Mouse (Mus musculus): ENCODE results near the gene Col15a1. TPM values are rescaled to one million over a fixed set of nuclear protein-coding genes. Genes with fewer than 3 reads are reported as not detected.

Col15a1 gene
- total RNA-seq, 1 experiment: 0.31 TPM

GRCm38 (mm10) chr4:47186514-47186913 is 21.4 kb upstream of the Col15a1 start:
- Histone ChIP-seq H3K4me1 (ENCODE audit: control insufficient read depth in 2 of 2, insufficient read depth in 2 of 2, low read length in 2 of 2, poor library complexity in 1 of 2) (no peaks in the 10 kb centered on the region), H3K4me3 (ENCODE audit: insufficient read depth in 1 of 2, low read depth in 1 of 2, low read length in 2 of 2, poor library complexity in 1 of 2, severe bottlenecking in 1 of 2) (no peak overlapping the region), H3K9me3 (ENCODE audit: control insufficient read depth, insufficient read depth, low read depth, low read length) (no peaks in the 10 kb centered on the region), H3K36me3 (ENCODE audit: control insufficient read depth, insufficient read depth, low read length, poor library complexity, severe bottlenecking) (no peaks in the 10 kb centered on the region), H3K9ac (ENCODE audit: insufficient read depth, low read depth, low read length, poor library complexity, severe bottlenecking) (no peak overlapping the region), H3K27ac (ENCODE audit: insufficient read depth, low read depth, low read length, poor library complexity, severe bottlenecking) (no peak overlapping the region)
- no peak for DNase-seq (ENCODE audit: low read depth, low spot score)
- TF ChIP-seq HCFC1 (IDR thresholded peaks at IDR 0.05; ENCODE audit: borderline replicate concordance, insufficient read depth, low read length) (no peak), MAFK (IDR thresholded peaks at IDR 0.05; ENCODE audit: insufficient read depth, low read depth, low read length) (no peak), ZC3H11A (IDR thresholded peaks at IDR 0.05; ENCODE audit: borderline replicate concordance, low read depth, low read length) (no peak), CHD2 (IDR thresholded peaks at IDR 0.05; ENCODE audit: low read depth, low read length) (no peak), ZNF384 (IDR thresholded peaks at IDR 0.05; ENCODE audit: low read depth, low read length) (no peak)
- in situ Hi-C loops (cut with MboI; ENCODE audit: low sequenced_read_pairs in 2 of 2, unreplicated experiment in 2 of 2): no loop called here

- no peak overlapping the region for H3K4me3 ChIP-seq (ENCODE audit: insufficient read depth in 1 of 2, low read depth in 1 of 2, low read length in 2 of 2, poor library complexity in 1 of 2, severe bottlenecking in 1 of 2)
- no peak for DNase-seq (ENCODE audit: low read depth, low spot score)
- no peak overlapping the region for H3K27ac ChIP-seq (ENCODE audit: insufficient read depth, low read depth, low read length, poor library complexity, severe bottlenecking)
- in situ Hi-C loops (cut with MboI; ENCODE audit: low sequenced_read_pairs in 2 of 2, unreplicated experiment in 2 of 2): no loop called here
- TF ChIP-seq HCFC1 (IDR thresholded peaks at IDR 0.05; ENCODE audit: borderline replicate concordance, insufficient read depth, low read length): no peak
- no peak for TF ChIP-seq ZC3H11A (IDR thresholded peaks at IDR 0.05; ENCODE audit: borderline replicate concordance, low read depth, low read length)
- TF ChIP-seq MAFK (IDR thresholded peaks at IDR 0.05; ENCODE audit: insufficient read depth, low read depth, low read length): no peak
- TF ChIP-seq ZNF384 (IDR thresholded peaks at IDR 0.05; ENCODE audit: low read depth, low read length): no peak
- TF ChIP-seq CHD2 (IDR thresholded peaks at IDR 0.05; ENCODE audit: low read depth, low read length): no peak
- no peaks in the 10 kb centered on the region for H3K9me3 ChIP-seq (ENCODE audit: control insufficient read depth, insufficient read depth, low read depth, low read length)
- no peaks in the 10 kb centered on the region for H3K4me1 ChIP-seq (ENCODE audit: control insufficient read depth in 2 of 2, insufficient read depth in 2 of 2, low read length in 2 of 2, poor library complexity in 1 of 2)
- H3K36me3 ChIP-seq (ENCODE audit: control insufficient read depth, insufficient read depth, low read length, poor library complexity, severe bottlenecking): no peaks in the 10 kb centered on the region
- no peak overlapping the region for H3K9ac ChIP-seq (ENCODE audit: insufficient read depth, low read depth, low read length, poor library complexity, severe bottlenecking)
Observed at GRCm38 (mm10) chr4:47196173-47196572, 11.8 kb upstream of the Col15a1 start.

GRCm38 (mm10) chr4:47203643-47204042 is 4.3 kb upstream of the Col15a1 start:
- Histone ChIP-seq H3K9me3 (ENCODE audit: control insufficient read depth, insufficient read depth, low read depth, low read length) (no peaks in the 10 kb centered on the region), H3K4me3 (ENCODE audit: insufficient read depth in 1 of 2, low read depth in 1 of 2, low read length in 2 of 2, poor library complexity in 1 of 2, severe bottlenecking in 1 of 2) (no peak overlapping the region), H3K36me3 (ENCODE audit: control insufficient read depth, insufficient read depth, low read length, poor library complexity, severe bottlenecking) (no peaks in the 10 kb centered on the region), H3K9ac (ENCODE audit: insufficient read depth, low read depth, low read length, poor library complexity, severe bottlenecking) (no peak overlapping the region), H3K4me1 (ENCODE audit: control insufficient read depth in 2 of 2, insufficient read depth in 2 of 2, low read length in 2 of 2, poor library complexity in 1 of 2) (peaks cover 2% of the 10 kb centered on the region in 2 experiments; a peak in 2 of 4 replicates), H3K27ac (ENCODE audit: insufficient read depth, low read depth, low read length, poor library complexity, severe bottlenecking) (no peak overlapping the region)
- no peak for TF ChIP-seq HCFC1 (IDR thresholded peaks at IDR 0.05; ENCODE audit: borderline replicate concordance, insufficient read depth, low read length)
- no peak for TF ChIP-seq MAFK (IDR thresholded peaks at IDR 0.05; ENCODE audit: insufficient read depth, low read depth, low read length)
- TF ChIP-seq CHD2 (IDR thresholded peaks at IDR 0.05; ENCODE audit: low read depth, low read length): no peak
- no peak for TF ChIP-seq ZNF384 (IDR thresholded peaks at IDR 0.05; ENCODE audit: low read depth, low read length)
- no peak for TF ChIP-seq ZC3H11A (IDR thresholded peaks at IDR 0.05; ENCODE audit: borderline replicate concordance, low read depth, low read length)
- in situ Hi-C loops (cut with MboI; ENCODE audit: low sequenced_read_pairs in 2 of 2, unreplicated experiment in 2 of 2): no loop called here
- no peak for DNase-seq (ENCODE audit: low read depth, low spot score)

GRCm38 (mm10) chr4:47205846-47206245 is 2.1 kb upstream of the Col15a1 start:
- in situ Hi-C loops (cut with MboI; ENCODE audit: low sequenced_read_pairs in 2 of 2, unreplicated experiment in 2 of 2): no loop called here
- no peaks in the 10 kb centered on the region for H3K9me3 ChIP-seq (ENCODE audit: control insufficient read depth, insufficient read depth, low read depth, low read length)
- no peak overlapping the region for H3K4me3 ChIP-seq (ENCODE audit: insufficient read depth in 1 of 2, low read depth in 1 of 2, low read length in 2 of 2, poor library complexity in 1 of 2, severe bottlenecking in 1 of 2)
- H3K4me1 ChIP-seq (ENCODE audit: control insufficient read depth in 2 of 2, insufficient read depth in 2 of 2, low read length in 2 of 2, poor library complexity in 1 of 2): peaks cover 2% of the 10 kb centered on the region in 2 experiments; a peak in 2 of 4 replicates
- H3K36me3 ChIP-seq (ENCODE audit: control insufficient read depth, insufficient read depth, low read length, poor library complexity, severe bottlenecking): no peaks in the 10 kb centered on the region
- DNase-seq (ENCODE audit: low read depth, low spot score): no peak
- TF ChIP-seq CHD2 (IDR thresholded peaks at IDR 0.05; ENCODE audit: low read depth, low read length) (no peak), ZNF384 (IDR thresholded peaks at IDR 0.05; ENCODE audit: low read depth, low read length) (no peak), ZC3H11A (IDR thresholded peaks at IDR 0.05; ENCODE audit: borderline replicate concordance, low read depth, low read length) (no peak), MAFK (IDR thresholded peaks at IDR 0.05; ENCODE audit: insufficient read depth, low read depth, low read length) (no peak), HCFC1 (IDR thresholded peaks at IDR 0.05; ENCODE audit: borderline replicate concordance, insufficient read depth, low read length) (no peak)
- no peak overlapping the region for H3K27ac ChIP-seq (ENCODE audit: insufficient read depth, low read depth, low read length, poor library complexity, severe bottlenecking)
- H3K9ac ChIP-seq (ENCODE audit: insufficient read depth, low read depth, low read length, poor library complexity, severe bottlenecking): no peak overlapping the region

All from ES-E14 (cell line).